Mouse (Mus musculus) cerebellum, postnatal 36 days (tissue): ENCODE results near the gene Hoxa13.

Experiments
- DNase-seq, 2 experiments: peaks; one replicate each; pipeline ENCODE4 v3.0.0; 2021 to 2022; ENCODE audit warnings: mixed read lengths in 2 of 2

Gene Hoxa13

DNA sequence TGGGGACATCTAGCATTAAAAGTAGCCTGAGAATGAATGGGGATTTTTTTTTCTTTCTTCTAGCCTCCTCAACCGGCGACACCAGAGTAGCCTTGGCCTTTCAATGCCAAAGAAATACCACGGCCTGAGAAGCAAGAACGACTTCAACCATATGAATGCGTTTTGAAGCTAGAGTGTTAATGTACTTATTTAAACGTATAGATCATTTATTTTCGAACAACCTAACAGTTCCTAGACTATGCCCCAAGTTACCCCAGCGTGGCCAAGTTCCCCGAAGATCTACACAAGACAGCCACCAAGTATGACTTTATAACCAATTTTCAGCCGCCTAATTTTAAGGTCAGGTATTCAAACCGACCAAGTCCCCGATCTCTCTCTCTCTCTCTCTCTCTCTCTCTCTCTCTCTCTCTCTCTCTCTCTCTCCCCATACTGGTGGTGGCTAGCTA is 39.8 kb downstream of the Hoxa13 start:
- no peak for DNase-seq

DNA sequence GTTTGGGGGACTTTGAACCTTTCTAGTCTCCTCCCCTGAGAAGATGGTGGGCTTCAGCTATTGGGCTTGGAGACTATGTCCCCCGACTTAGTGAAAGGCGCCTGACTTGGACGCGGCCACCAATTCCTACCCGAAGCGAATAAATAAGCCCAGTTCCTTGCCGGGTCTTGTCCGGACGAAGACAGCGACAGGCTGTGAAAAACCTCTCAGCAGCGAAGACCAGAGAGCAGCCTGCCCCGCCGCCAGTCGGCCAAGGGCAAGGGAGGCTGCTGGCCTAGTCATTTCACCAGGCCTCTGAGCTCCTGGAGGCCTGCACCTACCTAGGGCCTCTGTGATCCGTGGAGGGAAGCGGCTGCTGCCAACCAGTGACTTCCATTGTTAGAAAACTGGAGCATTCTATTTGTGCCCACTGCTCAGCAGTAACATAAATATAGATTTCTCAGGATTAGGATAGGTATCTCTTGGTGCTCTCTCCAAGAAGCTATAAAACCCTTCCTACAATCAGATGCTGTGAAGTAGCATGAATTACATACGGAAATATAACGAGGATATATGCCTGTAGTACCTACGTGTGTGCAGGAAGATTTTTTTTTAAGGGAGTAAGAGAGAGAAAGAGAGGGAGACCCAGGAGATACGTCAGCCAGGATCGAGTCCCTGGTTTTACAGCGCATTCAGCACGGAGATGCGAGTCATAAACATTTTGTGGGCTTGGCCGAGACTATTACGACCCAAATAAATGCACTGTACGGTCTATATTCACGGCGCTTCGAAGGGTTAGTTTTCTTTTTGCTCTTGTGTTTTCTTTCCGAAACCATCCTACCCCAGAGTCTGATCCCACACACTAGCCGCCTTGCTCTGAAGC is 40.4 kb downstream of the Hoxa13 start:
- DNase-seq = no peak

DNA sequence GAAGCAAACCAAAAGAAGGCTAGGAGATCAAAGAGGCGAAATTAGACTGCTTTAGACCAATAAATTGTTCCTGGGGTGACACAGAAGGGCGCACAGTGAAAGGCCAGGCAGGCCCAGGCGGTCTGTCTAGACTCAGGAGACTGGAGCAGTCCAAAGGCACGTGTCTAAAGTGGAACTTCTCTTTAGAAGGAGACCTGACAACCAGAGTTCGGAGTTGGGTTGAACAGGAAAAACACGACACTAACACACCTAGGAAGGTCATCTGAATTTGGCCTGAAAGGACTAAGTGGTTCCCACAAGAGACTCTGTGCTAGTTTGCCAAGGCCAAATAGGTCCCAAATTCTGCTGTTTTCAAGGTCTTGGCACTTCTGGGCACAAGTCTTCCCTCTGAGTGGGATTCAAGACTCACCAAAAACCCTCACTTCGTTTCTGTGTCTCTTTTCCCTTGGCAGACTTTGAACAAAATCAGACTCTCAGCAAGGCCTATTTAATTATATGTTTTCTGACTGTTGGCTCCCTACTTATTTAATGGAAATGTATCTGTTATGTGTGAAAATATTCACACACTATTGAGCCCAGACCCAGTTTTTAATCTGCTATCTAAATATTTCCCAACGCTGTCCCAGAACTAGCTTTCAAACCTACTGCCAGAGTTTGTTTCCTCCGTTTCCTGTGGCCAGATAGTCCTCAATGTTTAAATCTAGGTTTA is 41.3 kb downstream of the Hoxa13 start:
- DNase-seq = no peak

DNA sequence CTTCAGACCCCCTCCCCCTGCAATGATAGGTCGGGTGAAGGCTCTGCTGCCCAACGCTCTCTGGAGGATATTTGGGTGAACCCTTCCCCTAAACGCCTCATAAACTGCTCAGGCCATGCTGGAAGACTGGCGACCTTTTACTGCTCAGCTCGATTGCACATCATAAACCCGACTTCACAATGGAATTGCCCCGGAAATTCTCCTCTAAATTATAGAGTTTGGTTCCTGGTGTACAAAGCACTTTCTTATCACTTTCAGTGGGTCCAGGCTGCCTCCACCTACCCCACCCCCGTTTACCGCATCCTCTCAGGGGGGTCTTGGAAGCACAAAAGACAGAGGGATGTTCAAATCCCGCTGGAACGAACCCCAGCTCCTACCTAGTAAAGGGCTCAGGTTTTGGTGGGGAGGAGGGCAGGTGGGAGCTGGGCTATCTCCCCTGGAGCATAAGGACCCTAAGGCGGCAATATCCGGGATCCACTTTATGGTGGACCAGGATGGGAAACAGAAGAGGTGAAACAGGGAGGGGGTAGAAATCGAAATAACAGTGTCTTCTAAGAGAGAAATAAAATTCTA is 42.0 kb downstream of the Hoxa13 start:
- no peak for DNase-seq

DNA sequence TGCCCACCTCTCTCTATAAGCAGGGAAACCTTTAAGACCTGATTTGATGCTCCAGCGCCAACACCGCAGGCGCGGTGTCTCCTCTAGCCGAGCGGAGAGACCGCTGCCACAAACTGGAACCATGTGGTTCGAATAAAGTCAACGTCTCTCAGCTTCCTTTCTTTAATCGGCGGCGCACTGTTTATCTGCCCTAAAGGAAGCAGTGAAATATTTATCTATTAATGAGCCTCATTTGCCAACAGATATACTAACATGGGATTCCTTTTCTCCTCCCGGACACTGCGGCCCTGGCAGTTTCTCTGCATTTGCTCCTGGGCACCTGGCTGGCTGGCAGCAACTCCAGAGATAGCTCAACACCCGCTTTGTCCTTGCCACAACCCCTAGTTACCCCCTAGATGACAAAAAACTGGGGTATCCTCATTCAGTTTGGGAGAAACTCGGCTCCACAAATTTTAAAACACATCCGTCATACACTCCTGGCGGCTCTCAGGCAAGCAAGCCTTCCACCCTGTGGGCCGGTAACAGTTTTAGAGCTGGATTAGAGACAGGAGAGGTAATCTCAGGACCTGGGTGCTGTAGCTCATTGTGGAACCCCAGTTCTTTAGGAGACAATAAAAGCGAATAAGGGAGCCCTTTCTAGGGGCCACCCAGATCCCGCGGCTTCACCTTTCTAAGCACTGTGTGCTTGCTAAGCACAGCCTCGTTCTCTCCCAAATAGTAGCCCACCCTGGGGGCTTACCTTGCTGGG is 42.6 kb downstream of the Hoxa13 start:
- DNase-seq = no peak

DNA sequence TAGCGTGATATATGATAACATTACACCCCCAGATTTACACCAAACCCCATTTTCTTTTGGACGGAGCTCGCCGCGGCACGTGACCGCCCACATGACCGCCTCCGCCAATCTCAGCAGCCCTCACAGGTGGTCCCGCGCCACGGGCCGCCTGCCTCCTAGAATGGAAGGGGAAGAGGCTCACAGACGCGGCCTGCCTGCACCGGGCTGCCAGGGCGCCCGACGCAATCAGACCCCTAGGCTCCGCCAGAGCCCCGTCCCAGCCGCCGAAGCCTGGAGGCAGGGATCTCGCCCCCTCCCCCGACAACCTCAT is 43.3 kb downstream of the Hoxa13 start:
- DNase-seq = no peak

DNA sequence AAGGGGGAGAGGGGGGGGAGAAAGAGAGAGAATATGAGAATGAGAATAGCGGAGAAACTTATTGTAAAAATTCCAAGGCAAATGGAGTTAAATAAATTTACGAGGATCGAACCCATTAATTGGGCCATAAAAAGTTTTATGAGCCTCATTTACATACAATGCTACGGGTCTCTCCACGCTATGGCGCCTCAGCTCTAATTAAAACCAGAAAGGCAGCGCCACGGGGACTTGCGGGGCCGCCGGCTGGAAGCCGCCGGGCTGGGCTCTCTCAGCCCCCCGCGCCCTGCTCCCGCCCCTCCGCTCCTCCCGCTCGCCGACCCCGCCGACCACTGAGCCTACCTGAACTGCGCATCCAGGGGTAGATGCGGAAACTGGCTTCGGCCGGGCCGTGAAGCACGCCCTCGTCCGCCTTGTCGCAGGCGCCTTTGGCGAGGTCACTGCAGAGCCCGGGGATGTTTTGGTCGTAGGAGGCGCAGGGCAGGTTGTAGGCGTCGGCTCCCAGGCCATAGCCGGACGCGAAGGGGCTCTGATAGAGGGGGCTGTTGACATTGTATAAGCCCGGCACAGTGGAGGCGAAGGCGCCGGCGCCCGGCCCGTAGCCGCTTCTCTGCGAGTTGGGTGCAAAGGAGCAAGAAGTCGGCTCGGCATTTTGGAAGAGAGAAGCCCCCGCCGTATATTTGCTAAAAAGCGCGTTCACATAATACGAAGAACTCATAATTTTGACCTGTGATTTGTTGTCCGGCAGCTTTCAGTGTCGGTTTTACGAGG is 43.8 kb downstream of the Hoxa13 start:
- DNase-seq = no peak

DNA sequence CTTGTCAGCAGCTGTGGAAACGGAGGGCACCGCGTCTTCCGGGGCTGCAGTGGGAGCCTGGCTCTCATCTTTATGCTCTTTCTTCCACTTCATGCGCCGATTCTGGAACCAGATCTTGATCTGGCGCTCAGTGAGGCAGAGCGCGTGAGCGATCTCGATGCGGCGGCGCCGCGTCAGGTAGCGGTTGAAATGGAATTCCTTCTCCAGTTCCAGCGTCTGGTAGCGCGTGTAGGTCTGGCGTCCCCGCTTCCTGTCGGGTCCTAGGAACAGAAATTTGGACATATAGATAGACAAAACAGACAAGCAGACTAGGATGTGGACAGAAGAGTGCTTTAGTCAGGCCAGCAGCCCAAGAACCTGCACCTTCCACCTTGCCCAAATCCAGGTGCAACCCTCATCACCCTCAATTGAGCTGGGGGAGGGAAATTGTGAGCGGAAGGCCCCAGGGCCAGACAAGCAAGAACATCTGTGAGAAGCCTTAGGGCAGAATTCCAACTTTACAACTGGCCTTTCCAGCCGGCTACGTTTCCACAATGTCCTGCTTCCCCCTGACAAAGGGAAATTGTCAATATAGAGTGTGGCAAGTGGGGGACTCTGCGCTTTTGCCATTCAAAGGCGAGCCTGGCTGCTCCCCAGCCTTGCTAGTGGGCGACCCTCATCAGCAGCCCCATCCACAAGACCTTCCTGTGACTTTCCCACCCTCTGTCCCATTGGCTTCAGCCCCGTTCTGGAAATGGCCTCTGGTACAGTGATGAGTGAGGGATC is 44.7 kb downstream of the Hoxa13 start:
- DNase-seq = no peak

DNA sequence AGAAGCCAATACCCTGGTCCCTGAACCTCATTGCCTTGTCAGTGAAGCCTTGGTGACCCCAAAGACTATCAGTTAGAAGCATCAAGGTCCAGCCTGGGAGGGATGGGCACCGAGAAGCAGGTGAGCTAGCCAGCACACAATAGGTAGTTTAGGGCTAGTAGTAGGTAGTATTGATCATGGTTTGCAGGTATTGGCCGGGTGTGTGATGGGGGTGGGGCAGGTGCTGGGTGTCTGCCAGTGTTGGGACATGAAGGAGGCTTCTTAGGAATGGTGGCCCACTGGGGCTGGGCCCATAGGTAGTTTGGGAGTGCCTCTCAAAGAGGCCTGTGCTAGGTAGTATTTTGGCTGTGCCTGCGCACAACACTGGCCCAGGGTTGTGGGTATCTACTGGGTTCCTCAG is 45.6 kb downstream of the Hoxa13 start:
- no peak for DNase-seq

DNA sequence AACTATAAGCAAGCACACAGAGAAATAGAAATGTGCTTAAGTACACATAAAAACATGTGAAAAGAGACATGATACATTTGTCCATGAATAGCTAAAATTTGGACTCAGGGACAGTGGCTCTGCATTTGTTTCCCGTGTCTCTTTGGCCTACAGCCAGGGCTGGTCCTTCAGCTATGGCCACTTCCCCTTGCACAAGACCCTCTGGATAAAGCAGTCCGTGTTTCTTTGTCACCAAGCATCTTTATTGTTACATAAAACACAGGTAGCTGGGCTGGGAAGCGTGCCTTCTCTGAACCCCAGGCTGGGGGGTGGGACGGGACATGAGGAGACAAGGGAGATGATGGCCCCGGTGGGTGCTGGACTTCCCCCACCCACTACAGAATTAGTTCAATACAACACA is 46.4 kb downstream of the Hoxa13 start:
- DNase-seq = no peak

DNA sequence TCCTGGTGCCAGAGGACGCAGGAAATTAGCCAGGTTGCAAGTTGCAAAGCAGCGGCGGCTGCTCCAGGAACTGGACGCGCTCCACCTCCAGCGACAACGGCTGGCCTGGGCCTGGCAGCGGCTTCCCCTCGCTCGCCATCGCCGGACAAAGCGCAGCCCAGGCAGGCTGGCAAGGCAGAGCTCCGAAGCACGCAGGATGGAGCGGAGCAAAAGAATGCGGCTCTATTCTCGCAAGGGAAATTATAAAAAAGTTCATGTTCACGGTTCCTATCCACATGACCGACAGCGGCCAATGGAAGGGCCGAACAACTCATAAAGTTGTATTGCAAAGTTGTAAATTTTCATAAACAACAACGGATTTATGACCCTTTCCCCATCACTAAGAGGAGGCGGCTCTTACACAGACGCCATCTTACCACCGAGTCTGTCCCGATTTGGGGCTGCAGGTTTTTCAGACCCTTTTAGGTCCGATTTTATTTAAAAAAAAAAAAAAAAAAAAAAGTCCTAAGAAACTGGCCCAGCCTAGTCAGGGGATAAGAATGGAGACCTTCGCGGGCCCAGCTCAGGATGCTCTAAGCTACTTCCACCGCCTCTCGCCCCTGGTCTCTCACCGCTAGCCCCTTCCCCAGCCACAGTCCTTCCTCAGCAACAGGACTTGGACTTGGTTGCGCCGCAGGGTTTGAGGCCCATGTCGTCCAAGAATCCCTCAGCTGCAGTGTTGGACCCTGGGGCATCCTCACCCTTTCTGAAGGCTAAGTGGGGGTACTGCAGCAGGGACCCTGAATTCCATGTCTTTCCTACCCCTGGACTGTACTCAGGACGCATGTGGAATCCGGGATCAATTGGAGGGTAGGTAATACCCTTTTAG is 47.3 kb downstream of the Hoxa13 start, which contains the start of the genes Hoxa3 and Gm28308:
Gene Hoxa3, minus strand, starts transcription at position 218 of the 868 bp plus-strand sequence.
Gene Gm28308, minus strand, starts transcription at position 221 of the 868 bp plus-strand sequence.
- DNase-seq = no peak

DNA sequence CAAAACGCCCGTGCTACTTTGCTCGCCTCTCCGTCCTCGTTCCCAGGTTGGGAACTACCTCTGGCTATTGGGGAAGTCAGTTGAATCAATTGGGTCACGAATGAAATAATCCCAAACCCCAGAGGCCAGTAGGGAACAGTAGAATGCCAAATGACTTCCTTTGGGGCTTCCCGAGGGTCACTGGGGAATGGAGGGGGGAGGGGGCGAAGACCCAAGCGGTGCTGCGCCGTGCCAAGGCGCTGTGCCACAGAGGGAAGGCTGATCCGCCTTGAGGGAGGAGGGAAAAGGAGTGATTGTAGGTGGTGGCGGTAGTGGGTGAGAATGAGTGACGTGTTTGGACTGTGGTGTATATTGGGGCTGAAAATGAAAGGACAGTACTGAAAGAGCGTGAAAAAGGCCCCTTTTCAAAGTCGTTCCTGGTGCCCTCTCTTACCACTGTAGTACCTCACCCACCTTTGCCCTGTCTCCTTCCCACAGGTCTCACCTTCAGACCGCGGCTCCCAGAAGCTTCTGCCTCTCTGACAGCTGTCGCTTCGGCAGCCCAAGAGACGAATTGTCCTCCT is 48.0 kb downstream of the Hoxa13 start:
- DNase-seq = no peak

DNA sequence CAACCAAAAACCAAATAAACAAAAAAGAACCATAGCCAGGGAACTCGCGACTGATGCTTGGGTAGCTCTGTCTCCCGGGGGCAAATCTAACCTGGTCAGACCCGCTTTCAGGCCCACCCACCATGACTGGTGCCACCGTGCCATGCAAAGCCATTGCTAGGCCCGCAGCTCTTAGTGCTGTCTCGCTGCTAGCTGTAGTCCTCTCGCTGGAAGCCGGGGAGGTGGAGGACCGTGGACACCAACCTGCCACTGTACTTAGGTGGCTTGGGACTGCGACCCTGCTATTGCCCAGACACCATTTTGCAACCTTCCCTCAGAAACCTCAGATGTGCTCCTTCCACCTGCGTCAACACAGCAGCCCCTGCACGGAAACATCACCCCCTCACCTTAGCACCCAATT is 48.7 kb downstream of the Hoxa13 start:
- DNase-seq = no peak

DNA sequence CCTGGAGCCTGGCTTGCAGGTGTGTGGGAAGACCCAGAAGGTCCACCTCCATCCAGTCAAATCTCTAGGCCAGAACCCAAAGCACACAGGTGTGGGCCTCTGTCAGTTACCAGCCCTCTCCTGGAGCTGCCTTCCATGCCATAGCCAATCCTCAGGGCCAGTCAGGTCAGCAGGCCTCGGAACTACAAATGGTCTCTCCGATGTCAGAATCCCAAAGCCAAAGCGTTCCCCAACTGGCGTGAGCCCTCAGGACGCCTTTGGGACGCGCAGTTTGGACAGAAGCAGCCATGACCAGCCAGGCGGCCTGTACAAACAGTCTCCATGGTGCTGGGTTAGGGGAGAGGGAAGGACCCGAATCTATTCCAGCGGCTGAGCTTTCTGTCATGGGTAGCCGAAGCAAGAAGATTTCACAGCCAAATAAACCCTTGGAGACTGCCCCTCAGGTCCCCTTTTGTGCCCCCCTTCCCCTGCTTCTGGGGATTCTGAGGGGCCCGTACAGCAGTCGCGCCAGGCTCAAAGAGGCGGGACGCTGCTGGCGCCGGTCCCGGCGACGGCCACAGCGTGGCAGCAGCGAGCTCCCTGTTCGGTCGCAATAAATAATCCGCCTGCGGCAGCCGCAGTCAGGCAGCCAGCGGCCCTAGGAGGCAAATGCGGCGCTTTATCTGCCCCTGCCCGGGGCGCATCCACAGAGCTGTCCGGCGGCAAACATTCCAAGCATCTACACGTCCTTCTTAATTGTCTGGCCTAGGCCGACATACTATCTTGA is 49.3 kb downstream of the Hoxa13 start:
- DNase-seq = peak; percentile 49 to 62

DNA sequence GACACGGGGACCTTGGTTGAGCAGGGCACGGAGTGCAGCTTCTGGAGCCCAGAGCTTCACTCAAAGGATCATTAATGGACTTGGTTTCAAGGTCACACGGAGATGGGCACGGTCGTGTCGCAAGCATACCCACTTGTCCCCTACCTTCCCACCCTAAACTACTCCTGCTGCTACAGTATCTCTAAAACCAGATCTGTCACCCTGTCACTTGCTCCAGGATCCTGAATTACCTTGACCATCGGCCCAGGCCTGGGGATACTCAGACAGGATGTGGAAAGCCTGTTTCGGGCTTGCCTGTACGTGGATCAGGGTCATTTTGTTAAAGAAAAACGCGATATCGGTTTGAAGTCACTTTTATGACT is 51.0 kb downstream of the Hoxa13 start:
- DNase-seq = no peak

DNA sequence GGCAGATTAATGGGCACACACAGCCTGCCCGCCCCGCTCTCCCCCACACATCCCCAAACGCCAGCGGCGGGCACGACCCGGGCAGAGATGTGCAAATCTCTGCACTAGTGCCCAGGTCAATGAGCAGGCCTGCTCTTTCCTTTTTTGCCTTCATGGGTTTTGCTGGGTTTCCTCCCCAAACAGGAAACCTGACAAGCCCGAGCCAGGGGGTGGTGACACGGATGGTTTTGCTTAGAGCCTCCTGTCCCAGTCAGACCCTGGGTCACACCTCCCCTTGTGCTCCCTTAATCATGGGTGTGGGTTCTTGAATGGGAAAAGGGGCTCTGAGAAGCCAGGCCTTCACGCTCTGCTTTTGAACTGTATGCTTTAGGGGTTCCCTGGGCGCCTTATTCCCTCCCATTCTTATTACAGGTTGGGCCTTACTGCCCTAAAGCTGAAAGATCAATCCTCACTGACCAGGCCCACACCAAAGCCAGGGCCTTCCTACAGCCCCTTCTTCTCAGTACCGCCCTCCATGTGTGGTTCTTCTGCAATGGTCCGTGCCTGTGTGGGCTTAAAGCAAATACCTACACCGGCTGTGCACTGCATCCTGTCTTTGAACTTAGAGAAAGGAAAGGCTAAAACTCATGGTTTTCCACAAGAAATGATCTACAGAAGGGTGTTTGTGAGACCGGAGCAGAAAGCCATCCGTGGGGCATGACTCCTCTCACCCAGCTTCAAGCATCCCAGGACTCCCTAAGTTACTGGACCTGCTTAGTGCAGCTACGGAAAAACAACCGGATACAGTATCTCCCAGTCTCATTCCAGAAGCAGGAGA is 51.6 kb downstream of the Hoxa13 start:
- DNase-seq = no peak

DNA sequence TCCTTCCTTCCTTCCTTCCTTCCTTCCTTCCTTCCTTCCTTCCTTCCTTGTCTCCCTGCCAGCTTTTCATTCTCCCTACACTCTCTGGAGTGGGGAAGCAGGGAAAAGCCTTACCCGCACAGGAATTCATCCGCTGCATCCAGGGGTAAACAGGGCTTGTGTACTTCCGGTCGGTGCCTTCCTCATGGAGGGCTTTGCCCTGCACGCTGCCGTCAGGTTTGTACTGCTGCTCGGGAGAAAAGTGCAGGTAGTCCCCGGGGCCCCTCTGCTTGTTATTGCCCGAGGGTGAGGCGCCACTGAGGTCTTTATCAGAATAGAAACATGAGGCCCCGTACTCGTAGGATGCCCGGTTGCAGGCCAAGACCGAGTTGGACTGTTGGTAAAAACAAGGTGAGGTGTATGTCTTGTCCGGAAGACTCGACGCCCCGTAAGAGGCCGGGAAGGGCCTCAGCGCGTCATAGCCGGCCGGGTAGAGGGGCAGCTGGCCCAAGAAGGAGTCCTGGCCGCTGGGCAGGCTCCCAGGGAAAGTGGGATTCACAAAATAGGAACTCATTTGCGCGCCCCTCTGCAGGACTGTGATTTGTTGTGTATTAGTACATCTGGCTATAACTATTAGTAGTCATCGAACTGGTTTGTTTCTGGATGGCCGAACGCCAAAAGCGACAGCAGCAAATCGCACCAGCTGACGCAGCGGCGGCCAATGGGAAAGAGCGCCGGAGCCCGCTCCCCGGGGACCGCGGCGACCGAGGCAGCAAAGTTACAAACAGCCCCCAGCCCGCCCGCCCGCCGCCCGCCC is 52.4 kb downstream of the Hoxa13 start, which contains the start of gene Hoxa6:
Gene Hoxa6, minus strand, starts transcription at position 651 of the 796 bp plus-strand sequence.
- DNase-seq = no peak
